In genomic region chr12:104478193-104478592, GRCm38 (mm10) we compare ENCODE assay signal across 28 mouse cellular contexts. TPM values are rescaled to one million over a fixed set of nuclear protein-coding genes. Genes with fewer than 3 reads are reported as not detected.
DNase-seq lines count a peak whose midpoint lies in the region; ATAC-seq and TF ChIP-seq lines count a peak whose summit lies in the region.
"Had no signal": no experiment of that assay in that cellular context is flagged by ENCODE, and none has a peak within 500 bp of the region (broad histone marks: within the 10 kb centered on the region; RNA-seq: fewer than 3 reads in every experiment).

No protein-coding gene starts in this region.

- no peak overlapping the region for H3K9ac ChIP-seq in hindbrain, embryonic 16.5 days (ENCODE audit: low read depth, low read length)
- H3K9ac ChIP-seq in embryonic facial prominence, embryonic 13.5 days = 0 out of 2 replicates have a peak overlapping the region, but pooled peaks have one; percentile 12
- H3K9ac ChIP-seq in limb, embryonic 13.5 days = no peak overlapping the region
- H3K9ac ChIP-seq in kidney, embryonic 15.5 days = no peak overlapping the region
- H3K9ac ChIP-seq: forebrain, postnatal 0 days; heart, embryonic 12.5 days; hindbrain, embryonic 12.5 days; liver, embryonic 13.5 days; stomach, embryonic 15.5 days had no signal

- DNase-seq in hindbrain, embryonic 10.5 days (ENCODE audit: low spot score) = peak; percentile 30
- peak; percentile 24 for DNase-seq in brain, embryonic 14.5 days (ENCODE audit: low read depth)
- DNase-seq in layer of hippocampus, postnatal 36 days = no peak
- DNase-seq: adrenal gland, postnatal 25 days; cerebellum, adult 9-10 months; gastrocnemius, postnatal 25 days; heart, adult 18-20 months; heart, postnatal 10 days; kidney, adult 18-20 months; liver, embryonic 13.5 days; lung, adult 2 months; lung, postnatal 36 days; thymus, adult 2 months had no signal

- H3K27ac ChIP-seq in hindbrain, embryonic 10.5 days = no peak overlapping the region
- no peak overlapping the region for H3K27ac ChIP-seq in hindbrain, embryonic 16.5 days (ENCODE audit: low read depth, low read length)
- no peak overlapping the region for H3K27ac ChIP-seq in embryonic facial prominence, embryonic 13.5 days
- no peak overlapping the region for H3K27ac ChIP-seq in limb, embryonic 13.5 days
- H3K27ac ChIP-seq in kidney, embryonic 15.5 days = no peak overlapping the region
- H3K27ac ChIP-seq: hindbrain, embryonic 12.5 days; kidney, postnatal 0 days; liver, embryonic 13.5 days; stomach, embryonic 15.5 days had no signal

- H3K4me3 ChIP-seq in hindbrain, embryonic 10.5 days = no peak overlapping the region; the same call in 1 of the 2 replicates
- no peak overlapping the region for H3K4me3 ChIP-seq in hindbrain, embryonic 16.5 days (ENCODE audit: low read length)
- H3K4me3 ChIP-seq in embryonic facial prominence, embryonic 13.5 days = peak overlapping the region; percentile 19
- no peak overlapping the region for H3K4me3 ChIP-seq in limb, embryonic 13.5 days
- H3K4me3 ChIP-seq in kidney, embryonic 15.5 days (replicated peaks) = no peak overlapping the region
- H3K4me3 ChIP-seq: heart, embryonic 12.5 days; hindbrain, embryonic 12.5 days; liver, embryonic 13.5 days; megakaryocyte, embryonic 14.5 days; stomach, embryonic 15.5 days had no signal

- peaks cover 37% of the 10 kb centered on the region for H3K4me1 ChIP-seq in hindbrain, embryonic 10.5 days (replicated peaks)
- no peaks in the 10 kb centered on the region; the same call in 1 of the 2 replicates for H3K4me1 ChIP-seq in hindbrain, embryonic 16.5 days (ENCODE audit: control insufficient read depth, insufficient read depth, low read depth, low read length)
- H3K4me1 ChIP-seq in embryonic facial prominence, embryonic 13.5 days = peaks cover 26% of the 10 kb centered on the region
- peaks cover 10% of the 10 kb centered on the region; the same call in 1 of the 2 replicates for H3K4me1 ChIP-seq in limb, embryonic 13.5 days
- peaks cover 17% of the 10 kb centered on the region for H3K4me1 ChIP-seq in kidney, embryonic 15.5 days
- H3K4me1 ChIP-seq: liver, embryonic 13.5 days had no signal

- no peak overlapping the region for H3K4me2 ChIP-seq in hindbrain, embryonic 16.5 days (ENCODE audit: low read length)
- peak overlapping the region; percentile 89 for H3K4me2 ChIP-seq in embryonic facial prominence, embryonic 13.5 days
- 0 out of 2 replicates have a peak overlapping the region, but pooled peaks have one; percentile 7 for H3K4me2 ChIP-seq in limb, embryonic 13.5 days (replicated peaks)
- no peak overlapping the region for H3K4me2 ChIP-seq in kidney, embryonic 15.5 days
- H3K4me2 ChIP-seq: heart, embryonic 12.5 days; hindbrain, embryonic 12.5 days; liver, embryonic 13.5 days; stomach, embryonic 15.5 days had no signal

- TF ChIP-seq POLR2A in brain, embryonic 14.5 days (IDR thresholded peaks at IDR 0.05; ENCODE audit: borderline replicate concordance, extremely low read depth, insufficient read depth, insufficient read length, poor library complexity, severe bottlenecking) = no peak

- TF ChIP-seq CTCF in brain, embryonic 14.5 days (IDR thresholded peaks at IDR 0.05; ENCODE audit: borderline replicate concordance, extremely low read depth, insufficient read depth, insufficient read length) = no peak

- no peaks in the 10 kb centered on the region for H3K36me3 ChIP-seq in hindbrain, embryonic 10.5 days
- H3K36me3 ChIP-seq in hindbrain, embryonic 16.5 days (ENCODE audit: control insufficient read depth, insufficient read depth, low read length) = no peaks in the 10 kb centered on the region
- H3K36me3 ChIP-seq in embryonic facial prominence, embryonic 13.5 days = no peaks in the 10 kb centered on the region
- no peaks in the 10 kb centered on the region for H3K36me3 ChIP-seq in limb, embryonic 13.5 days
- H3K36me3 ChIP-seq in kidney, embryonic 15.5 days = no peaks in the 10 kb centered on the region
- H3K36me3 ChIP-seq: heart, embryonic 12.5 days; hindbrain, embryonic 12.5 days; liver, embryonic 13.5 days; stomach, embryonic 15.5 days had no signal

- 3% methylated on average over 4 of the region's 4 CpGs for WGBS in hindbrain, embryonic 10.5 days
- 2% methylated on average over 4 of the region's 4 CpGs for whole genome bisulfite sequencing in hindbrain, embryonic 16.5 days
- 3% methylated on average over 4 of the region's 4 CpGs for WGBS in embryonic facial prominence, embryonic 13.5 days
- WGBS in limb, embryonic 13.5 days = 8% methylated on average over 4 of the region's 4 CpGs
- 2% methylated on average over 4 of the region's 4 CpGs for WGBS in kidney, embryonic 15.5 days

- no peaks in the 10 kb centered on the region for H3K9me3 ChIP-seq in hindbrain, embryonic 10.5 days
- H3K9me3 ChIP-seq in hindbrain, embryonic 16.5 days (ENCODE audit: control insufficient read depth, low read length) = no peaks in the 10 kb centered on the region
- H3K9me3 ChIP-seq in embryonic facial prominence, embryonic 13.5 days = no peaks in the 10 kb centered on the region
- no peaks in the 10 kb centered on the region for H3K9me3 ChIP-seq in limb, embryonic 13.5 days
- no peaks in the 10 kb centered on the region for H3K9me3 ChIP-seq in kidney, embryonic 15.5 days (replicated peaks)
- H3K9me3 ChIP-seq: hindbrain, embryonic 12.5 days; liver, embryonic 13.5 days; stomach, embryonic 15.5 days had no signal

- peaks cover 89% of the 10 kb centered on the region for H3K27me3 ChIP-seq in hindbrain, embryonic 10.5 days (ENCODE audit: insufficient read depth, poor library complexity, severe bottlenecking)
- peaks cover 24% of the 10 kb centered on the region for H3K27me3 ChIP-seq in hindbrain, embryonic 16.5 days (replicated peaks; ENCODE audit: control insufficient read depth, insufficient read depth, low read length)
- peaks cover 62% of the 10 kb centered on the region for H3K27me3 ChIP-seq in embryonic facial prominence, embryonic 13.5 days
- peaks cover 86% of the 10 kb centered on the region for H3K27me3 ChIP-seq in limb, embryonic 13.5 days
- peaks cover 90% of the 10 kb centered on the region for H3K27me3 ChIP-seq in kidney, embryonic 15.5 days

- no peak for ATAC-seq in hindbrain, embryonic 16.5 days
- ATAC-seq in embryonic facial prominence, embryonic 13.5 days (ENCODE audit: insufficient number of reproducible peaks, insufficient read depth, low FRiP score, low TSS enrichment, low read depth) = no peak
- no peak for ATAC-seq in limb, embryonic 13.5 days (ENCODE audit: low FRiP score, low read depth)
- ATAC-seq in kidney, embryonic 15.5 days (replicated peaks; ENCODE audit: low FRiP score) = no peak
- ATAC-seq: CD4-positive, CD25-positive, alpha-beta regulatory T cell, adult 4 months; forebrain, postnatal 0 days; inflammation-experienced regulatory T-cells, adult 6 months; midbrain, embryonic 16.5 days had no signal

RNA-seq across cellular contexts. Expression of gene Gsc, which starts 5.1 kb away (rescaled TPM):
- 0.55 and 0.76 TPM in 2 replicates for polyA plus RNA-seq in hindbrain, embryonic 10.5 days (2016; fragmentation: Nextera tagmentation; extraction: Ambion mirVana)
- polyA plus RNA-seq in hindbrain, embryonic 16.5 days (2015; fragmentation: Nextera tagmentation; extraction: Ambion mirVana) = 0.24 and 0.29 TPM in 2 replicates
- polyA plus RNA-seq in brain, embryonic 14.5 days (2012; rRNA removed) = 0.56 and 1.0 TPM in 2 replicates
- 19.0 and 22.0 TPM in 2 replicates for polyA plus RNA-seq in embryonic facial prominence, embryonic 13.5 days (2015; fragmentation: Nextera tagmentation; extraction: Ambion mirVana)
- 15.7 and 17.7 TPM in 2 replicates for polyA plus RNA-seq in limb, embryonic 13.5 days (2015; fragmentation: Nextera tagmentation; extraction: Ambion mirVana)
- not detected for total RNA-seq in layer of hippocampus, postnatal 36 days (2021)
- 0.17 TPM in 1 of 2 replicates, not detected in the other for polyA plus RNA-seq in kidney, embryonic 15.5 days (2015; fragmentation: Nextera tagmentation; extraction: Ambion mirVana)
- total RNA-seq: adrenal gland, postnatal 25 days; heart, adult 18-20 months; layer of hippocampus, postnatal 14 days; neutrophil, adult 5-6 weeks had no signal
- polyA plus RNA-seq: CD4-positive, CD25-positive, alpha-beta regulatory T cell, adult 4 months; forebrain, postnatal 0 days; inflammation-experienced regulatory T-cells, adult 6 months; kidney, postnatal 0 days had no signal

Comparison
In these comparisons a context has a peak if more than half of its experiments do, and no peak if none do; other contexts are left out.
1. DNase-seq: peak in hindbrain, embryonic 10.5 days (single experiment) and brain, embryonic 14.5 days (single experiment); none in layer of hippocampus, postnatal 36 days (0 of 2).
2. H3K4me2 ChIP-seq: peak in embryonic facial prominence, embryonic 13.5 days (single experiment) and limb, embryonic 13.5 days (single experiment); none in hindbrain, embryonic 16.5 days (single experiment) and kidney, embryonic 15.5 days (single experiment).